10 mouse cellular contexts compared by ENCODE assay signal in the genomic region with DNA sequence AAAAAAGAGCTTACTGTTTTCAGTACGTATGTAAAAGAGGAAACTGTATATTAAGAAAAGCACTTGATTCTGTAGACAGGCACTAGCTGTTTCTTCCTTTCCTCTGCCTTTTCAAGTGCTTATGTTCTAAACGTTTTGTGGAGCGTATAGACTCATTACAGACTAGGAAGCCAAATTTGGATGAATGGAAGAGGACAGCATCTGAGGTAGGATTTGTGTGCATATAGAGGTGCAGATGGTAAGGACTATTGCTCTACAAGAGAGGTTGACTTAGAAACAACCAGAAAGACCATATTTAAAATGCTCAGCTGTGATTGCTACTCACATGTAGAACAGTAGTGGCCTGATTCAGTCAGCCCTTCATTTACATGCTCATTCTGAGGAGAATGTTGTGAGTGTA.
DNase-seq lines count a peak whose midpoint lies in the region; ATAC-seq lines count a peak whose summit lies in the region.
"Had no signal": no experiment of that assay in that cellular context is flagged by ENCODE, and none has a peak within 500 bp of the region (broad histone marks: within the 10 kb centered on the region; RNA-seq: fewer than 3 reads in every experiment).

No protein-coding gene starts in this region.

- DNase-seq in heart, postnatal 36 days, result no peak
- no peak for DNase-seq in limb, embryonic 10.5 days (ENCODE audit: low spot score)
- no peak for DNase-seq in embryonic facial prominence, embryonic 14.5 days (ENCODE audit: low spot score)
- no peak for DNase-seq in B cell, adult 2 months
- no peak for DNase-seq in ovary, adult 18-20 months (ENCODE audit: low spot score)
- DNase-seq: liver, embryonic 13.5 days had no signal

- ATAC-seq in heart, embryonic 11.5 days (replicated peaks; ENCODE audit: insufficient number of reproducible peaks, low FRiP score, low TSS enrichment), result no peak
- no peak for ATAC-seq in limb, embryonic 12.5 days (ENCODE audit: insufficient number of reproducible peaks, insufficient read depth, low FRiP score, low TSS enrichment, low read depth)
- ATAC-seq in embryonic facial prominence, embryonic 14.5 days (ENCODE audit: low read depth), result no peak
- no peak for ATAC-seq in stomach, embryonic 14.5 days (ENCODE audit: insufficient number of reproducible peaks, insufficient read depth, low FRiP score, low read depth)
- ATAC-seq: forebrain, embryonic 13.5 days had no signal

- H3K9me3 ChIP-seq in heart, embryonic 11.5 days (replicated peaks; ENCODE audit: control insufficient read depth, low read length), result no peaks in the 10 kb centered on the region
- H3K9me3 ChIP-seq in limb, embryonic 12.5 days, result no peaks in the 10 kb centered on the region
- H3K9me3 ChIP-seq in limb, embryonic 10.5 days (replicated peaks), result no peaks in the 10 kb centered on the region
- no peaks in the 10 kb centered on the region for H3K9me3 ChIP-seq in embryonic facial prominence, embryonic 14.5 days (ENCODE audit: control insufficient read depth, low read length)
- no peaks in the 10 kb centered on the region for H3K9me3 ChIP-seq in stomach, embryonic 14.5 days (ENCODE audit: control insufficient read depth, low read depth, low read length)
- H3K9me3 ChIP-seq: forebrain, embryonic 13.5 days; liver, embryonic 13.5 days had no signal

- intact Hi-C loops in heart, postnatal 36 days (cut with DNase I), result loop anchor here (2.0 kb wide), 1 partner anchor 28 kb away; no protein-coding TSS in a partner anchor

- no peaks in the 10 kb centered on the region for H3K36me3 ChIP-seq in heart, embryonic 11.5 days (ENCODE audit: control insufficient read depth, insufficient read depth, low read length)
- H3K36me3 ChIP-seq in limb, embryonic 12.5 days, result no peaks in the 10 kb centered on the region
- no peaks in the 10 kb centered on the region for H3K36me3 ChIP-seq in limb, embryonic 10.5 days
- H3K36me3 ChIP-seq in embryonic facial prominence, embryonic 14.5 days (ENCODE audit: control insufficient read depth, insufficient read depth, low read length), result no peaks in the 10 kb centered on the region
- H3K36me3 ChIP-seq in stomach, embryonic 14.5 days (ENCODE audit: control insufficient read depth, insufficient read depth, low read length), result no peaks in the 10 kb centered on the region
- H3K36me3 ChIP-seq: liver, embryonic 13.5 days had no signal

- H3K4me1 ChIP-seq in heart, embryonic 11.5 days (ENCODE audit: control insufficient read depth, insufficient read depth, low read length), result peaks cover 2% of the 10 kb centered on the region; the same call in 1 of the 2 replicates
- H3K4me1 ChIP-seq in limb, embryonic 12.5 days (replicated peaks), result peaks cover 25% of the 10 kb centered on the region
- H3K4me1 ChIP-seq in limb, embryonic 10.5 days, result peaks cover 28% of the 10 kb centered on the region
- 0 out of 2 replicates have a peak, but pooled peaks cover 3% of the 10 kb centered on the region for H3K4me1 ChIP-seq in embryonic facial prominence, embryonic 14.5 days (ENCODE audit: control insufficient read depth, insufficient read depth, low read length)
- H3K4me1 ChIP-seq in stomach, embryonic 14.5 days (ENCODE audit: control insufficient read depth, insufficient read depth, low read length), result no peaks in the 10 kb centered on the region
- H3K4me1 ChIP-seq: liver, embryonic 13.5 days had no signal

- H3K4me3 ChIP-seq in heart, embryonic 11.5 days (ENCODE audit: low read depth, low read length), result no peak overlapping the region
- H3K4me3 ChIP-seq in limb, embryonic 12.5 days (replicated peaks), result no peak overlapping the region
- H3K4me3 ChIP-seq in limb, embryonic 10.5 days, result no peak overlapping the region
- H3K4me3 ChIP-seq in embryonic facial prominence, embryonic 14.5 days (ENCODE audit: low read depth, low read length), result no peak overlapping the region
- H3K4me3 ChIP-seq in stomach, embryonic 14.5 days (ENCODE audit: low read depth, low read length), result no peak overlapping the region
- H3K4me3 ChIP-seq: forebrain, embryonic 13.5 days; liver, embryonic 13.5 days had no signal

- 34% methylated on average over 3 of the region's 3 CpGs for WGBS in heart, embryonic 11.5 days (ENCODE audit: insufficient replicate concordance)
- WGBS in limb, embryonic 12.5 days, result 33% methylated on average over 3 of the region's 3 CpGs
- WGBS in limb, embryonic 10.5 days, result 51% methylated on average over 3 of the region's 3 CpGs
- 45% methylated on average over 3 of the region's 3 CpGs for WGBS in embryonic facial prominence, embryonic 14.5 days
- WGBS in stomach, embryonic 14.5 days, result 38% methylated on average over 3 of the region's 3 CpGs

- no peak overlapping the region; the same call in 1 of the 2 replicates for H3K4me2 ChIP-seq in heart, embryonic 11.5 days
- peak overlapping the region; percentile 41; the same call in 1 of the 2 replicates for H3K4me2 ChIP-seq in limb, embryonic 12.5 days
- H3K4me2 ChIP-seq in embryonic facial prominence, embryonic 14.5 days (ENCODE audit: low read depth, low read length), result peak overlapping the region; percentile 8; the same call in 1 of the 2 replicates
- no peak overlapping the region for H3K4me2 ChIP-seq in stomach, embryonic 14.5 days (replicated peaks; ENCODE audit: low read depth, low read length)
- H3K4me2 ChIP-seq: forebrain, embryonic 13.5 days had no signal

- peak overlapping the region; percentile 51 for H3K27ac ChIP-seq in heart, embryonic 11.5 days (ENCODE audit: low read depth, low read length)
- H3K27ac ChIP-seq in limb, embryonic 12.5 days, result peak overlapping the region; percentile 26; the same call in 1 of the 2 replicates
- H3K27ac ChIP-seq in limb, embryonic 10.5 days, result no peak overlapping the region
- peak overlapping the region; percentile 45 for H3K27ac ChIP-seq in embryonic facial prominence, embryonic 14.5 days (replicated peaks; ENCODE audit: low read depth, low read length)
- peak overlapping the region; percentile 22; the same call in 1 of the 2 replicates for H3K27ac ChIP-seq in stomach, embryonic 14.5 days (ENCODE audit: low read length)
- H3K27ac ChIP-seq: forebrain, embryonic 13.5 days; liver, embryonic 13.5 days had no signal

- H3K27me3 ChIP-seq in heart, embryonic 11.5 days (ENCODE audit: control insufficient read depth, insufficient read depth, low read length), result no peaks in the 10 kb centered on the region
- 0 out of 2 replicates have a peak, but pooled peaks cover 2% of the 10 kb centered on the region for H3K27me3 ChIP-seq in limb, embryonic 12.5 days
- H3K27me3 ChIP-seq in limb, embryonic 10.5 days (ENCODE audit: low read depth, poor library complexity, severe bottlenecking), result no peaks in the 10 kb centered on the region
- no peaks in the 10 kb centered on the region for H3K27me3 ChIP-seq in embryonic facial prominence, embryonic 14.5 days (replicated peaks; ENCODE audit: control insufficient read depth, insufficient read depth, low read length)
- H3K27me3 ChIP-seq in stomach, embryonic 14.5 days (ENCODE audit: control insufficient read depth, insufficient read depth, low read length), result no peaks in the 10 kb centered on the region
- H3K27me3 ChIP-seq: liver, embryonic 13.5 days had no signal

- H3K9ac ChIP-seq in heart, embryonic 11.5 days (ENCODE audit: low read depth, low read length), result no peak overlapping the region
- no peak overlapping the region for H3K9ac ChIP-seq in limb, embryonic 12.5 days (replicated peaks)
- no peak overlapping the region for H3K9ac ChIP-seq in embryonic facial prominence, embryonic 14.5 days (ENCODE audit: low read depth, low read length)
- H3K9ac ChIP-seq in stomach, embryonic 14.5 days (replicated peaks; ENCODE audit: low read depth, low read length), result no peak overlapping the region
- H3K9ac ChIP-seq: forebrain, embryonic 13.5 days; liver, embryonic 13.5 days had no signal

Comparison
In these comparisons a context has a peak if more than half of its experiments do, and no peak if none do; other contexts are left out.
1. H3K4me2 ChIP-seq: peak in limb, embryonic 12.5 days (single experiment) and embryonic facial prominence, embryonic 14.5 days (single experiment); none in heart, embryonic 11.5 days (single experiment) and stomach, embryonic 14.5 days (single experiment).